In the genomic region with DNA sequence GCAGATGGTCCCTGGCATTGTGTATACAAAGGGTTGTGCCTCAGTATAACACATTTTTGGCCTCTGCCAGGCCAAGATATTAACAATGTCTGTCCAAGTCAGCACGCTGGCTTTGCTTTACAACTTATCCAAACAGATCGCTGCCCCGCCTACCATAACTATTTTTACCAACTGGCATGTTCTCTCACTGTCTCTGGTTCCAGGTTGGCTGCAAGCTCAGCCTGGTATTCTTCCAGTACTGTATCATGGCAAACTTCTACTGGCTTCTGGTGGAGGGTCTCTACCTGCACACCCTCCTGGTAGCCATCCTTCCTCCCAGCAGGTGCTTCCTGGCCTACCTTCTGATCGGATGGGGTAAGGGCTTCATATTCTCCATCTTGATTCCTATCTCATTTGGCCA, we compare ENCODE assay signal across 26 mouse cellular contexts. TPM values are rescaled to one million over a fixed set of nuclear protein-coding genes. Genes with fewer than 3 reads are reported as not detected.
DNase-seq lines count a peak whose midpoint lies in the region; TF ChIP-seq lines count a peak whose summit lies in the region.
"Had no signal": no experiment of that assay in that cellular context is flagged by ENCODE, and none has a peak within 500 bp of the region (broad histone marks: within the 10 kb centered on the region; RNA-seq: fewer than 3 reads in every experiment).

No protein-coding gene starts in this region.

- peak; percentile 29 to 33 for DNase-seq in gastrocnemius, adult 8-10 months (ENCODE audit: low spot score in 2 of 2)
- DNase-seq in gastrocnemius, postnatal 10 days, result no peak
- DNase-seq in layer of hippocampus, adult 18-20 months (ENCODE audit: low spot score in 2 of 2), result peak; percentile 11 to 53
- no peak for DNase-seq in layer of hippocampus, postnatal 10 days (ENCODE audit: low spot score in 2 of 2)
- DNase-seq in brain, adult 2 months (ENCODE audit: low read depth, low spot score), result peak; percentile 19
- DNase-seq in large intestine, adult 2 months (ENCODE audit: low read depth, low spot score), result peak; percentile 16
- no peak for DNase-seq in kidney, adult 2 months
- DNase-seq: adrenal gland, adult 2 months; adrenal gland, postnatal 14 days; cerebellum, adult 11-12 months; cerebellum, adult 8-10 months; cerebellum, postnatal 10 days; cerebellum, postnatal 36 days; embryo, embryonic 11 days; heart, adult 2 months; heart, postnatal 14 days had no signal

- no peaks in the 10 kb centered on the region for H3K4me1 ChIP-seq in kidney, adult 2 months (ENCODE audit: control insufficient read depth, insufficient read depth, low read length)
- H3K4me1 ChIP-seq: embryonic facial prominence, embryonic 10.5 days; embryonic facial prominence, embryonic 13.5 days; forebrain, embryonic 12.5 days; forebrain, embryonic 15.5 days; heart, embryonic 10.5 days; heart, embryonic 13.5 days; hindbrain, embryonic 12.5 days; hindbrain, embryonic 15.5 days had no signal

- TF ChIP-seq CTCF in kidney, adult 2 months (conservative IDR thresholded peaks at IDR 0.05; ENCODE audit: insufficient read depth, insufficient read length, low read depth, low read length), result no peak

- H3K36me3 ChIP-seq in kidney, adult 2 months (ENCODE audit: control insufficient read depth, insufficient read depth, low read length), result no peaks in the 10 kb centered on the region
- H3K36me3 ChIP-seq: embryonic facial prominence, embryonic 10.5 days; embryonic facial prominence, embryonic 13.5 days; forebrain, embryonic 12.5 days; forebrain, embryonic 15.5 days; heart, embryonic 10.5 days; heart, embryonic 13.5 days; hindbrain, embryonic 12.5 days; hindbrain, embryonic 15.5 days had no signal

- TF ChIP-seq POLR2A in kidney, adult 2 months (IDR thresholded peaks at IDR 0.05; ENCODE audit: low read depth, low read length), result no peak

- no peak overlapping the region for H3K4me3 ChIP-seq in kidney, adult 2 months (ENCODE audit: insufficient read depth, low read depth, low read length)
- H3K4me3 ChIP-seq: embryonic facial prominence, embryonic 10.5 days; embryonic facial prominence, embryonic 13.5 days; erythroblast, embryonic 14.5 days; forebrain, embryonic 12.5 days; forebrain, embryonic 15.5 days; heart, adult 2 months; heart, embryonic 10.5 days; heart, embryonic 13.5 days; hindbrain, embryonic 12.5 days; hindbrain, embryonic 15.5 days had no signal

- WGBS in large intestine, adult 2 months, result 56% methylated on average over 4 of the region's 4 CpGs
- WGBS in kidney, adult 2 months, result 91% methylated on average over 4 of the region's 4 CpGs

- H3K27me3 ChIP-seq in kidney, adult 2 months (replicated peaks; ENCODE audit: control insufficient read depth, insufficient read depth, low read length), result no peaks in the 10 kb centered on the region
- H3K27me3 ChIP-seq: embryonic facial prominence, embryonic 13.5 days; forebrain, embryonic 12.5 days; forebrain, embryonic 15.5 days; heart, embryonic 13.5 days; hindbrain, embryonic 12.5 days; hindbrain, embryonic 15.5 days had no signal

- H3K27ac ChIP-seq in kidney, adult 2 months (ENCODE audit: insufficient read depth, low read depth, low read length), result no peak overlapping the region
- H3K27ac ChIP-seq: embryonic facial prominence, embryonic 10.5 days; embryonic facial prominence, embryonic 13.5 days; forebrain, embryonic 12.5 days; forebrain, embryonic 15.5 days; heart, adult 2 months; heart, embryonic 10.5 days; heart, embryonic 13.5 days; hindbrain, embryonic 12.5 days; hindbrain, embryonic 15.5 days had no signal

RNA-seq across cellular contexts. Expression of a gene that starts 58.4 kb away (rescaled TPM):
- total RNA-seq in gastrocnemius, adult 8-10 months (2022), result 1 to 10 TPM in 2 of 4 experiments, under 1 TPM in 2; 0.77 to 1.5 (median 1.0) TPM
- 1 to 10 TPM; 4.7 to 5.0 TPM for total RNA-seq in gastrocnemius, postnatal 10 days (2021)
- under 1 TPM; 0.46 to 0.99 TPM for total RNA-seq in layer of hippocampus, adult 18-20 months (2021)
- 1 to 10 TPM; 1.4 to 1.9 TPM for total RNA-seq in layer of hippocampus, postnatal 10 days (2021)
- polyA plus RNA-seq in large intestine, adult 2 months (2012; rRNA removed), result 1.4 and 2.3 TPM in 2 replicates
- 0.43 and 0.52 TPM in 2 replicates for polyA plus RNA-seq in kidney, adult 2 months (2012; rRNA removed)
- total RNA-seq: MEL had no signal
- polyA plus RNA-seq: erythroblast, embryonic 14.5 days had no signal

Comparison
In these comparisons a context has a peak if more than half of its experiments do, and no peak if none do; other contexts are left out.
1. DNase-seq: peak in gastrocnemius, adult 8-10 months (2 of 2), layer of hippocampus, adult 18-20 months (2 of 2), brain, adult 2 months (single experiment) and large intestine, adult 2 months (single experiment); none in gastrocnemius, postnatal 10 days (single experiment), layer of hippocampus, postnatal 10 days (0 of 2) and kidney, adult 2 months (single experiment).